28 mouse cellular contexts compared by ENCODE assay signal in genomic region chr11:62955186-62955585, GRCm38 (mm10). TPM values are rescaled to one million over a fixed set of nuclear protein-coding genes. Genes with fewer than 3 reads are reported as not detected.
DNase-seq lines count a peak whose midpoint lies in the region; ATAC-seq and TF ChIP-seq lines count a peak whose summit lies in the region.
"Had no signal": no experiment of that assay in that cellular context is flagged by ENCODE, and none has a peak within 500 bp of the region (broad histone marks: within the 10 kb centered on the region; RNA-seq: fewer than 3 reads in every experiment).

No protein-coding gene starts in this region.

- no peaks in the 10 kb centered on the region for H3K4me1 ChIP-seq in lung, embryonic 15.5 days
- no peaks in the 10 kb centered on the region for H3K4me1 ChIP-seq in lung, postnatal 0 days (ENCODE audit: insufficient read depth, low read depth, low read length)
- H3K4me1 ChIP-seq: embryonic facial prominence, embryonic 10.5 days; embryonic facial prominence, embryonic 12.5 days; forebrain, embryonic 13.5 days had no signal

- no peak overlapping the region for H3K4me3 ChIP-seq in gastrocnemius, adult 2 months
- no peak overlapping the region for H3K4me3 ChIP-seq in lung, embryonic 15.5 days
- H3K4me3 ChIP-seq in lung, postnatal 0 days (ENCODE audit: low read depth, low read length): no peak overlapping the region
- H3K4me3 ChIP-seq: embryonic facial prominence, embryonic 10.5 days; embryonic facial prominence, embryonic 12.5 days; forebrain, embryonic 13.5 days had no signal

- no peaks in the 10 kb centered on the region for H3K36me3 ChIP-seq in lung, embryonic 15.5 days
- H3K36me3 ChIP-seq in lung, postnatal 0 days (ENCODE audit: insufficient read depth, low read length): no peaks in the 10 kb centered on the region
- H3K36me3 ChIP-seq: embryonic facial prominence, embryonic 10.5 days; embryonic facial prominence, embryonic 12.5 days; G1E had no signal

- TF ChIP-seq EP300 in lung, postnatal 0 days (IDR thresholded peaks at IDR 0.05): no peak

- H3K27ac ChIP-seq in gastrocnemius, adult 2 months: peak overlapping the region; percentile 31; the same call in 1 of the 2 replicates
- peak overlapping the region; percentile 22; the same call in 1 of the 2 replicates for H3K27ac ChIP-seq in lung, embryonic 15.5 days
- no peak overlapping the region for H3K27ac ChIP-seq in lung, postnatal 0 days (ENCODE audit: low read length)
- H3K27ac ChIP-seq: embryonic facial prominence, embryonic 10.5 days; embryonic facial prominence, embryonic 12.5 days; forebrain, embryonic 13.5 days had no signal

- no peaks in the 10 kb centered on the region for H3K9me3 ChIP-seq in lung, embryonic 15.5 days
- no peaks in the 10 kb centered on the region for H3K9me3 ChIP-seq in lung, postnatal 0 days (ENCODE audit: low read length)
- H3K9me3 ChIP-seq: forebrain, embryonic 13.5 days; G1E had no signal

- H3K4me2 ChIP-seq in lung, embryonic 15.5 days: no peak overlapping the region
- no peak overlapping the region for H3K4me2 ChIP-seq in lung, postnatal 0 days (replicated peaks; ENCODE audit: low read depth, low read length)
- H3K4me2 ChIP-seq: embryonic facial prominence, embryonic 12.5 days; forebrain, embryonic 13.5 days had no signal

- TF ChIP-seq CTCF in gastrocnemius, adult 2 months (IDR thresholded peaks at IDR 0.05): no peak
- no peak for TF ChIP-seq CTCF in lung, postnatal 0 days (IDR thresholded peaks at IDR 0.05)

- WGBS in lung, embryonic 15.5 days: 84% methylated on average over 5 of the region's 5 CpGs
- WGBS in lung, postnatal 0 days: 75% methylated on average over 5 of the region's 5 CpGs

- H3K9ac ChIP-seq in lung, embryonic 15.5 days: no peak overlapping the region
- H3K9ac ChIP-seq in lung, postnatal 0 days (replicated peaks; ENCODE audit: low read depth): no peak overlapping the region
- H3K9ac ChIP-seq: embryonic facial prominence, embryonic 12.5 days; forebrain, embryonic 13.5 days had no signal

- intact Hi-C loops in gastrocnemius, adult 2 months (cut with DNase I): no loop called here
- intact Hi-C loops in left cerebral cortex, postnatal 36 days (cut with DNase I): no loop called here

- ATAC-seq in lung, embryonic 15.5 days (ENCODE audit: borderline replicate concordance, extremely low read depth, low FRiP score, low TSS enrichment): no peak
- 0 out of 2 replicates have a peak, but pooled peaks have one; percentile 3 for ATAC-seq in lung, postnatal 0 days
- ATAC-seq: CD4-positive, CD25-positive, alpha-beta regulatory T cell, adult 4 months; forebrain, embryonic 13.5 days; forebrain, embryonic 16.5 days had no signal

- H3K27me3 ChIP-seq in lung, embryonic 15.5 days: no peaks in the 10 kb centered on the region
- no peaks in the 10 kb centered on the region for H3K27me3 ChIP-seq in lung, postnatal 0 days (replicated peaks; ENCODE audit: insufficient read depth, low read length)
- H3K27me3 ChIP-seq: embryonic facial prominence, embryonic 12.5 days; forebrain, embryonic 13.5 days; Patski had no signal

- no peak for DNase-seq in gastrocnemius, adult 2 months
- DNase-seq in gastrocnemius, adult 18-20 months (ENCODE audit: low spot score): no peak
- DNase-seq in lung, postnatal 4 days: no peak
- no peak for DNase-seq in lung, postnatal 0 days (ENCODE audit: low spot score)
- DNase-seq in lung, postnatal 36 days: no peak
- peak; percentile 52 for DNase-seq in R1 (ENCODE audit: low read depth, low spot score)
- DNase-seq in left cerebral cortex, postnatal 36 days (ENCODE audit: low spot score in 2 of 2): no peak
- DNase-seq: adrenal gland, adult 2 months; adrenal gland, postnatal 10 days; adrenal gland, postnatal 25 days; B cell, adult 2 months; cerebellum, adult 11 months; cerebellum, adult 18-20 months; cerebellum, adult 8-10 months; cerebellum, adult 9-11 months; cerebellum, postnatal 14 days; cerebellum, postnatal 36 days had no signal

RNA-seq across cellular contexts. Expression of gene Cdrt4, which starts 4.2 kb away (rescaled TPM):
- not detected for total RNA-seq in gastrocnemius, adult 2 months (2021)
- total RNA-seq in gastrocnemius, adult 18-20 months (2021): not detected
- 0.36 and 0.62 TPM in 2 replicates for polyA plus RNA-seq in lung, embryonic 15.5 days (2015; fragmentation: Nextera tagmentation; extraction: Ambion mirVana)
- 0.23 TPM in 1 of 2 replicates, not detected in the other for polyA plus RNA-seq in lung, postnatal 0 days (2015; fragmentation: Nextera tagmentation; extraction: Ambion mirVana)
- total RNA-seq in left cerebral cortex, postnatal 36 days (2021): not detected
- total RNA-seq: adrenal gland, adult 2 months; adrenal gland, postnatal 10 days; adrenal gland, postnatal 25 days; CH12.LX; common myeloid progenitor, adult 5-6 weeks had no signal
- polyA plus RNA-seq: CD4-positive, CD25-positive, alpha-beta regulatory T cell, adult 4 months; forebrain, embryonic 11.5 days; forebrain, embryonic 13.5 days; forebrain, embryonic 16.5 days; G1E; Patski had no signal
